Mouse (Mus musculus): ENCODE measurements around the gene Sumf1. TPM values are rescaled to one million over a fixed set of nuclear protein-coding genes. Genes with fewer than 3 reads are reported as not detected.

The Sumf1 gene
- polyA plus RNA-seq, 1 experiment from 2014 or later: 22.7 TPM

- H3K4me1 ChIP-seq: no peaks in the 10 kb centered on the region
- 0 out of 2 replicates have a peak, but pooled peaks cover 4% of the 10 kb centered on the region for H3K36me3 ChIP-seq
- H3K4me2 ChIP-seq (replicated peaks): no peak overlapping the region
- 89% methylated on average over 4 of the region's 4 CpGs for WGBS
- no peak overlapping the region for H3K27ac ChIP-seq
- ATAC-seq (ENCODE audit: insufficient number of reproducible peaks, insufficient read depth, low FRiP score, low TSS enrichment): no peak
- no peaks in the 10 kb centered on the region for H3K27me3 ChIP-seq
- no peaks in the 10 kb centered on the region for H3K9me3 ChIP-seq
- H3K9ac ChIP-seq: no peak overlapping the region
- H3K4me3 ChIP-seq: no peak overlapping the region
These were observed 42.6 kb downstream of the Sumf1 start for GRCm38 (mm10) chr6:108142796-108143195.

GRCm38 (mm10) chr6:108140722-108141490 is 44.5 kb downstream of the Sumf1 start:
- ATAC-seq (ENCODE audit: insufficient number of reproducible peaks, insufficient read depth, low FRiP score, low TSS enrichment): no peak
- H3K4me3 ChIP-seq: no peak overlapping the region
- H3K9ac ChIP-seq: no peak overlapping the region
- no peak overlapping the region for H3K4me2 ChIP-seq (replicated peaks)
- 90% methylated on average over 4 of the region's 4 CpGs for WGBS
- no peaks in the 10 kb centered on the region for H3K27me3 ChIP-seq
- 0 out of 2 replicates have a peak, but pooled peaks cover 4% of the 10 kb centered on the region for H3K36me3 ChIP-seq
- no peaks in the 10 kb centered on the region for H3K4me1 ChIP-seq
- H3K27ac ChIP-seq: no peak overlapping the region
- no peaks in the 10 kb centered on the region for H3K9me3 ChIP-seq

- no peaks in the 10 kb centered on the region for H3K27me3 ChIP-seq
- no peaks in the 10 kb centered on the region for H3K9me3 ChIP-seq
- no peak overlapping the region for H3K4me2 ChIP-seq (replicated peaks)
- no peak overlapping the region for H3K4me3 ChIP-seq
- WGBS: 88% methylated on average over 5 of the region's 5 CpGs
- no peak overlapping the region for H3K27ac ChIP-seq
- H3K4me1 ChIP-seq: no peaks in the 10 kb centered on the region
- no peak overlapping the region for H3K9ac ChIP-seq
- ATAC-seq (ENCODE audit: insufficient number of reproducible peaks, insufficient read depth, low FRiP score, low TSS enrichment): no peak
- no peaks in the 10 kb centered on the region for H3K36me3 ChIP-seq
These were observed 48.4 kb downstream of the Sumf1 start for GRCm38 (mm10) chr6:108137031-108137430.

- ATAC-seq (ENCODE audit: insufficient number of reproducible peaks, insufficient read depth, low FRiP score, low TSS enrichment): no peak
- no peak overlapping the region for H3K9ac ChIP-seq
- no peak overlapping the region for H3K27ac ChIP-seq
- H3K36me3 ChIP-seq: no peaks in the 10 kb centered on the region
- no peaks in the 10 kb centered on the region for H3K4me1 ChIP-seq
- H3K4me2 ChIP-seq (replicated peaks): no peak overlapping the region
- no peaks in the 10 kb centered on the region for H3K9me3 ChIP-seq
- H3K4me3 ChIP-seq: no peak overlapping the region
- H3K27me3 ChIP-seq: no peaks in the 10 kb centered on the region
- 100% methylated on average over 1 of the region's 1 CpGs for WGBS
These were observed 49.1 kb downstream of the Sumf1 start for GRCm38 (mm10) chr6:108136286-108136685.

GRCm38 (mm10) chr6:108132268-108132935 is 53.0 kb downstream of the Sumf1 start:
- no peaks in the 10 kb centered on the region for H3K36me3 ChIP-seq
- no peak for ATAC-seq (ENCODE audit: insufficient number of reproducible peaks, insufficient read depth, low FRiP score, low TSS enrichment)
- no peak overlapping the region for H3K4me3 ChIP-seq

GRCm38 (mm10) chr6:108130718-108131117 is 54.7 kb downstream of the Sumf1 start:
- Histone ChIP-seq H3K9ac (no peak overlapping the region), H3K4me3 (no peak overlapping the region), H3K27me3 (no peaks in the 10 kb centered on the region), H3K4me1 (no peaks in the 10 kb centered on the region), H3K36me3 (no peaks in the 10 kb centered on the region), H3K9me3 (no peaks in the 10 kb centered on the region), H3K27ac (no peak overlapping the region), H3K4me2 (replicated peaks) (no peak overlapping the region)
- WGBS: 86% methylated on average over 5 of the region's 5 CpGs
- ATAC-seq (ENCODE audit: insufficient number of reproducible peaks, insufficient read depth, low FRiP score, low TSS enrichment): no peak

More at GRCm38 (mm10) chr6:108132268-108132935, 53.0 kb downstream of the Sumf1 start:
- Histone ChIP-seq H3K27me3 (no peaks in the 10 kb centered on the region), H3K4me1 (no peaks in the 10 kb centered on the region), H3K9ac (no peak overlapping the region), H3K9me3 (no peaks in the 10 kb centered on the region), H3K27ac (no peak overlapping the region), H3K4me2 (replicated peaks) (no peak overlapping the region)
- 93% methylated on average over 5 of the region's 5 CpGs for WGBS

GRCm38 (mm10) chr6:108126631-108127030 is 58.8 kb downstream of the Sumf1 start:
- 89% methylated on average over 3 of the region's 3 CpGs for WGBS
- no peaks in the 10 kb centered on the region for H3K36me3 ChIP-seq
- no peak overlapping the region for H3K4me2 ChIP-seq (replicated peaks)
- no peaks in the 10 kb centered on the region for H3K4me1 ChIP-seq
- ATAC-seq (ENCODE audit: insufficient number of reproducible peaks, insufficient read depth, low FRiP score, low TSS enrichment): no peak
- no peak overlapping the region for H3K9ac ChIP-seq
- H3K9me3 ChIP-seq: no peaks in the 10 kb centered on the region
- no peak overlapping the region for H3K27ac ChIP-seq
- no peaks in the 10 kb centered on the region for H3K27me3 ChIP-seq
- H3K4me3 ChIP-seq: no peak overlapping the region

- no peaks in the 10 kb centered on the region for H3K36me3 ChIP-seq
- H3K4me2 ChIP-seq (replicated peaks): no peak overlapping the region
- H3K4me3 ChIP-seq: no peak overlapping the region
- H3K9ac ChIP-seq: no peak overlapping the region
- WGBS: 89% methylated on average over 1 of the region's 1 CpGs
- H3K27me3 ChIP-seq: no peaks in the 10 kb centered on the region
- H3K4me1 ChIP-seq: no peaks in the 10 kb centered on the region
- no peak overlapping the region for H3K27ac ChIP-seq
- no peaks in the 10 kb centered on the region for H3K9me3 ChIP-seq
- ATAC-seq (ENCODE audit: insufficient number of reproducible peaks, insufficient read depth, low FRiP score, low TSS enrichment): no peak
These were observed 59.9 kb downstream of the Sumf1 start for GRCm38 (mm10) chr6:108125474-108125873.

GRCm38 (mm10) chr6:108117881-108118280 is 67.5 kb downstream of the Sumf1 start:
- Histone ChIP-seq H3K27me3 (no peaks in the 10 kb centered on the region), H3K4me3 (no peak overlapping the region), H3K4me2 (replicated peaks) (no peak overlapping the region), H3K9ac (no peak overlapping the region), H3K9me3 (no peaks in the 10 kb centered on the region), H3K4me1 (no peaks in the 10 kb centered on the region), H3K27ac (no peak overlapping the region), H3K36me3 (no peaks in the 10 kb centered on the region)
- ATAC-seq (ENCODE audit: insufficient number of reproducible peaks, insufficient read depth, low FRiP score, low TSS enrichment): no peak
- WGBS: 94% methylated on average over 6 of the region's 6 CpGs

- no peaks in the 10 kb centered on the region for H3K27me3 ChIP-seq
- H3K4me2 ChIP-seq (replicated peaks): no peak overlapping the region
- no peak overlapping the region for H3K27ac ChIP-seq
- 93% methylated on average over 1 of the region's 1 CpGs for WGBS
- no peak overlapping the region for H3K4me3 ChIP-seq
- H3K9ac ChIP-seq: no peak overlapping the region
- H3K4me1 ChIP-seq: no peaks in the 10 kb centered on the region
- H3K36me3 ChIP-seq: no peaks in the 10 kb centered on the region
- no peak for ATAC-seq (ENCODE audit: insufficient number of reproducible peaks, insufficient read depth, low FRiP score, low TSS enrichment)
- H3K9me3 ChIP-seq: no peaks in the 10 kb centered on the region
These were observed 70.4 kb downstream of the Sumf1 start for GRCm38 (mm10) chr6:108114971-108115370.

GRCm38 (mm10) chr6:108111693-108112092 is 73.7 kb downstream of the Sumf1 start:
- Histone ChIP-seq H3K9me3 (no peaks in the 10 kb centered on the region), H3K4me1 (no peaks in the 10 kb centered on the region), H3K4me2 (replicated peaks) (no peak overlapping the region), H3K27ac (no peak overlapping the region), H3K36me3 (no peaks in the 10 kb centered on the region), H3K9ac (no peak overlapping the region), H3K4me3 (no peak overlapping the region), H3K27me3 (no peaks in the 10 kb centered on the region)
- no peak for ATAC-seq (ENCODE audit: insufficient number of reproducible peaks, insufficient read depth, low FRiP score, low TSS enrichment)

GRCm38 (mm10) chr6:108110336-108110735 is 75.0 kb downstream of the Sumf1 start:
- H3K4me1 ChIP-seq: no peaks in the 10 kb centered on the region
- H3K4me3 ChIP-seq: no peak overlapping the region
- no peak overlapping the region for H3K4me2 ChIP-seq (replicated peaks)
- no peak overlapping the region for H3K9ac ChIP-seq
- no peaks in the 10 kb centered on the region for H3K36me3 ChIP-seq
- H3K27ac ChIP-seq: no peak overlapping the region
- ATAC-seq (ENCODE audit: insufficient number of reproducible peaks, insufficient read depth, low FRiP score, low TSS enrichment): no peak
- H3K27me3 ChIP-seq: no peaks in the 10 kb centered on the region
- WGBS: 75% methylated on average over 4 of the region's 4 CpGs
- H3K9me3 ChIP-seq: no peaks in the 10 kb centered on the region
